Mouse (Mus musculus) CH12.LX (cell line): ENCODE results near the gene Rnf181.

Experiments
- CTCF ChIP-seq, 2 experiments: IDR thresholded peaks in 1 of 2; conservative IDR thresholded peaks in 1 of 2; 2 replicates each; pipeline ENCODE4 v1.5.1; 2011 to 2012; ENCODE audit warnings: low read depth in 2 of 2, low read length in 2 of 2, improper control_type of control experiment in 1 of 2, inconsistent platforms in 1 of 2, mild to moderate bottlenecking in 1 of 2, moderate library complexity in 1 of 2
- IRF4 ChIP-seq: IDR thresholded peaks from 2 replicates; pipeline ENCODE4 v1.6.1; 2014; ENCODE audit warnings: low read depth, mild to moderate bottlenecking, inconsistent platforms, low read length, improper control_type of control experiment
- MAFK ChIP-seq: IDR thresholded peaks from 2 replicates; pipeline ENCODE4 v1.6.1; 2011; ENCODE audit warnings: low read length, improper control_type of control experiment; ENCODE audit not compliant: insufficient replicate concordance
- MAX ChIP-seq: IDR thresholded peaks from 2 replicates; pipeline ENCODE4 v1.6.1; 2011; ENCODE audit warnings: low read length, improper control_type of control experiment
- TCF12 ChIP-seq: IDR thresholded peaks from 2 replicates; pipeline ENCODE4 v1.6.1; 2014; ENCODE audit warnings: low read depth, mild to moderate bottlenecking, inconsistent platforms, low read length, improper control_type of control experiment
- UBTF ChIP-seq: IDR thresholded peaks from 2 replicates; pipeline ENCODE4 v1.6.1; 2012; ENCODE audit warnings: low read depth, mild to moderate bottlenecking, inconsistent platforms, low read length, improper control_type of control experiment, moderate library complexity
- ZNF384 ChIP-seq: IDR thresholded peaks from 2 replicates; pipeline ENCODE4 v1.6.1; 2012; ENCODE audit warnings: low read depth, low read length, improper control_type of control experiment, inconsistent platforms

- TF ChIP-seq TCF12 (no peak; the same call in 1 of the 2 replicates), UBTF (no peak; the same call in 1 of the 2 replicates), MAX (no peak; the same call in 1 of the 2 replicates), ZNF384 (no peak), CTCF (conservative IDR thresholded peaks at IDR 0.05 in 1 of 2, IDR thresholded peaks at IDR 0.05 in 1 of 2; ENCODE audit: low read depth in 2 of 2, low read length in 2 of 2) (0 out of 4 replicates have a peak, but pooled peaks of 1 of the 2 experiments have one; percentile 24), IRF4 (peak; percentile 27; the same call in 1 of the 2 replicates), MAFK (0 out of 2 replicates have a peak, but pooled peaks have one; percentile 11)
Observed at GRCm38 (mm10) chr6:72389941-72390771, 23.4 kb upstream of the Rnf181 start, which contains the start of gene Vamp8.
